In the genomic region with DNA sequence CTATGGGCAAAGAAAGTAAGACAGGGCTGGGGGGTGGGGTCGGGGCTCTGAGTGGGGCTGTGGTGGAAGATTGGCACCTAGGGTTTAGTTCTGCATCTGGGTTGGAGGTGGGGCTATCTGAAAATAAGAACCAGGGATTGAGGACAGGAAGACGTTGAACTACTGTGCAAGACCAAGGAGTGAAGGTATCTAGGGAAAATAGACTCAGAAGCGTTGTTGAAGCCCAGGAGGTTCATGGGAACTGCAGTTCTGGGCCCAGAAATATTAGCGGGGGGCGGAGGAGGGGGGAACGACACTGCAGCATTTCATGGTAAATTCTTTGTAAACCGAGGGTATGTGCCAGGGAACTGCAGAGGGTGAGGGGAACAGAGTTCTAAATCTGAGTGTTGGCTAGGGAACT, we compare ENCODE assay signal across 8 mouse cellular contexts. TPM values are rescaled to one million over a fixed set of nuclear protein-coding genes. Genes with fewer than 3 reads are reported as not detected.
DNase-seq lines count a peak whose midpoint lies in the region; ATAC-seq and TF ChIP-seq lines count a peak whose summit lies in the region.

No protein-coding gene starts in this region.

- H3K4me1 ChIP-seq in embryonic facial prominence, embryonic 14.5 days (ENCODE audit: control insufficient read depth, insufficient read depth, low read length) = 0 out of 2 replicates have a peak, but pooled peaks cover 6% of the 10 kb centered on the region
- H3K4me1 ChIP-seq in intestine, embryonic 16.5 days (ENCODE audit: control insufficient read depth, insufficient read depth, low read length) = peaks cover 3% of the 10 kb centered on the region; the same call in 1 of the 2 replicates
- H3K4me1 ChIP-seq in neural tube, embryonic 12.5 days = peaks cover 7% of the 10 kb centered on the region

- no peak for DNase-seq in left cerebral cortex, adult 2 months (ENCODE audit: extremely low spot score in 1 of 2, low spot score in 2 of 2)
- no peak for DNase-seq in left cerebral cortex, adult 11 months (ENCODE audit: low spot score)
- DNase-seq in embryonic facial prominence, embryonic 14.5 days (ENCODE audit: low spot score) = no peak
- DNase-seq in adrenal gland, adult 2 months = no peak
- no peak for DNase-seq in layer of hippocampus, postnatal 10 days (ENCODE audit: low spot score in 2 of 2)

- peak overlapping the region; percentile 78 for H3K4me2 ChIP-seq in embryonic facial prominence, embryonic 14.5 days (ENCODE audit: low read depth, low read length)
- H3K4me2 ChIP-seq in intestine, embryonic 16.5 days (ENCODE audit: low read depth, low read length) = peak overlapping the region; percentile 83
- H3K4me2 ChIP-seq in neural tube, embryonic 12.5 days (replicated peaks) = peak overlapping the region; percentile 79

- intact Hi-C loops in left cerebral cortex, adult 2 months (cut with DNase I) = loop anchor here (2.0 kb wide), 1 partner anchor 95 kb away; no protein-coding TSS in a partner anchor

- ATAC-seq in embryonic facial prominence, embryonic 14.5 days (ENCODE audit: low read depth) = no peak; the same call in 1 of the 2 replicates
- peak; percentile 53 for ATAC-seq in intestine, embryonic 16.5 days
- ATAC-seq in neural tube, embryonic 12.5 days (ENCODE audit: low FRiP score, low read depth) = no peak; the same call in 1 of the 2 replicates
- no peak for ATAC-seq in activated CD4-positive, CD25-positive, alpha-beta regulatory T cell, adult 4 months

- no peaks in the 10 kb centered on the region for H3K27me3 ChIP-seq in embryonic facial prominence, embryonic 14.5 days (replicated peaks; ENCODE audit: control insufficient read depth, insufficient read depth, low read length)
- H3K27me3 ChIP-seq in intestine, embryonic 16.5 days (replicated peaks; ENCODE audit: control insufficient read depth, insufficient read depth, low read length) = no peaks in the 10 kb centered on the region
- H3K27me3 ChIP-seq in neural tube, embryonic 12.5 days (replicated peaks) = no peaks in the 10 kb centered on the region

- H3K9ac ChIP-seq in embryonic facial prominence, embryonic 14.5 days (ENCODE audit: low read depth, low read length) = peak overlapping the region; percentile 43; the same call in 1 of the 2 replicates
- peak overlapping the region; percentile 60 for H3K9ac ChIP-seq in intestine, embryonic 16.5 days (ENCODE audit: low read depth, low read length)
- no peak overlapping the region for H3K9ac ChIP-seq in neural tube, embryonic 12.5 days

- peak overlapping the region; percentile 90 for H3K27ac ChIP-seq in left cerebral cortex, adult 2 months
- no peak overlapping the region for H3K27ac ChIP-seq in embryonic facial prominence, embryonic 14.5 days (replicated peaks; ENCODE audit: low read depth, low read length)
- no peak overlapping the region for H3K27ac ChIP-seq in intestine, embryonic 16.5 days (ENCODE audit: low read length)
- no peak overlapping the region for H3K27ac ChIP-seq in neural tube, embryonic 12.5 days

- TF ChIP-seq CTCF in left cerebral cortex, adult 2 months (IDR thresholded peaks at IDR 0.05) = no peak; the same call in 1 of the 2 replicates

- no peaks in the 10 kb centered on the region for H3K36me3 ChIP-seq in embryonic facial prominence, embryonic 14.5 days (ENCODE audit: control insufficient read depth, insufficient read depth, low read length)
- H3K36me3 ChIP-seq in intestine, embryonic 16.5 days (ENCODE audit: control insufficient read depth, insufficient read depth, low read length) = no peaks in the 10 kb centered on the region
- H3K36me3 ChIP-seq in neural tube, embryonic 12.5 days = no peaks in the 10 kb centered on the region

- 14% methylated on average over 7 of the region's 7 CpGs for WGBS in embryonic facial prominence, embryonic 14.5 days
- WGBS in intestine, embryonic 16.5 days = 14% methylated on average over 7 of the region's 7 CpGs
- WGBS in neural tube, embryonic 12.5 days = 15% methylated on average over 7 of the region's 7 CpGs

- H3K9me3 ChIP-seq in embryonic facial prominence, embryonic 14.5 days (ENCODE audit: control insufficient read depth, low read length) = no peaks in the 10 kb centered on the region
- H3K9me3 ChIP-seq in intestine, embryonic 16.5 days (ENCODE audit: control insufficient read depth, low read length) = no peaks in the 10 kb centered on the region
- H3K9me3 ChIP-seq in neural tube, embryonic 12.5 days = no peaks in the 10 kb centered on the region

- H3K4me3 ChIP-seq in left cerebral cortex, adult 2 months = peak overlapping the region; percentile 66
- H3K4me3 ChIP-seq in embryonic facial prominence, embryonic 14.5 days (ENCODE audit: low read depth, low read length) = peak overlapping the region; percentile 56
- peak overlapping the region; percentile 67 for H3K4me3 ChIP-seq in intestine, embryonic 16.5 days (ENCODE audit: low read length)
- peak overlapping the region; percentile 31 for H3K4me3 ChIP-seq in neural tube, embryonic 12.5 days

RNA-seq across cellular contexts. Expression of a gene that starts 10.4 kb away (rescaled TPM):
- total RNA-seq in left cerebral cortex, adult 2 months (2021) = 10 to 100 TPM; 59.5 to 63.7 TPM
- polyA plus RNA-seq in embryonic facial prominence, embryonic 14.5 days (2014; fragmentation: Nextera tagmentation; extraction: Ambion mirVana) = 2.4 and 2.6 TPM in 2 replicates
- polyA plus RNA-seq in intestine, embryonic 16.5 days (2015; fragmentation: Nextera tagmentation; extraction: Ambion mirVana) = 0.82 and 1.2 TPM in 2 replicates
- polyA plus RNA-seq in neural tube, embryonic 12.5 days (2016; fragmentation: Nextera tagmentation; extraction: Ambion mirVana) = 10.0 and 10.2 TPM in 2 replicates
- total RNA-seq in adrenal gland, adult 2 months (2021) = 1 to 10 TPM; 4.8 to 6.2 TPM
- polyA plus RNA-seq in adrenal gland, adult 2 months (2012; rRNA removed) = 12.1 and 16.0 TPM in 2 replicates
- not detected for polyA plus RNA-seq in activated CD4-positive, CD25-positive, alpha-beta regulatory T cell, adult 4 months (2017; shearing (Covaris generic))
- 10 to 100 TPM; 84.0 to 90.2 TPM for total RNA-seq in layer of hippocampus, postnatal 10 days (2021)

RNA-seq across cellular contexts. Expression of a gene that starts 12.2 kb away (rescaled TPM):
- total RNA-seq in left cerebral cortex, adult 2 months (2021) = 1 to 10 TPM; 1.5 to 2.7 TPM
- 0.33 and 0.80 TPM in 2 replicates for polyA plus RNA-seq in embryonic facial prominence, embryonic 14.5 days (2014; fragmentation: Nextera tagmentation; extraction: Ambion mirVana)
- polyA plus RNA-seq in intestine, embryonic 16.5 days (2015; fragmentation: Nextera tagmentation; extraction: Ambion mirVana) = 0.66 and 0.88 TPM in 2 replicates
- 1.0 and 1.1 TPM in 2 replicates for polyA plus RNA-seq in neural tube, embryonic 12.5 days (2016; fragmentation: Nextera tagmentation; extraction: Ambion mirVana)
- total RNA-seq in adrenal gland, adult 2 months (2021) = 1 to 10 TPM in 1 of 2 experiments, under 1 TPM in 1; 0.66 to 1.2 TPM
- polyA plus RNA-seq in adrenal gland, adult 2 months (2012; rRNA removed) = 1.6 and 2.3 TPM in 2 replicates
- under 1 TPM; 0.59 to 0.66 TPM for polyA plus RNA-seq in activated CD4-positive, CD25-positive, alpha-beta regulatory T cell, adult 4 months (2017; shearing (Covaris generic))
- 1 to 10 TPM; 4.3 to 5.0 TPM for total RNA-seq in layer of hippocampus, postnatal 10 days (2021)

RNA-seq across cellular contexts. Expression of a gene that starts 55.4 kb away (rescaled TPM):
- 100 to 1,000 TPM; 278 to 294 TPM for total RNA-seq in left cerebral cortex, adult 2 months (2021)
- polyA plus RNA-seq in embryonic facial prominence, embryonic 14.5 days (2014; fragmentation: Nextera tagmentation; extraction: Ambion mirVana) = 1.8 and 2.1 TPM in 2 replicates
- 0.31 and 0.43 TPM in 2 replicates for polyA plus RNA-seq in intestine, embryonic 16.5 days (2015; fragmentation: Nextera tagmentation; extraction: Ambion mirVana)
- 10.4 and 12.6 TPM in 2 replicates for polyA plus RNA-seq in neural tube, embryonic 12.5 days (2016; fragmentation: Nextera tagmentation; extraction: Ambion mirVana)
- total RNA-seq in adrenal gland, adult 2 months (2021) = 1 to 10 TPM; 5.1 to 8.5 TPM
- 10.3 and 16.3 TPM in 2 replicates for polyA plus RNA-seq in adrenal gland, adult 2 months (2012; rRNA removed)
- not detected for polyA plus RNA-seq in activated CD4-positive, CD25-positive, alpha-beta regulatory T cell, adult 4 months (2017; shearing (Covaris generic))
- 100 to 1,000 TPM; 338 to 365 TPM for total RNA-seq in layer of hippocampus, postnatal 10 days (2021)
